Mouse (Mus musculus): ENCODE measurements around the gene BC049715.

DNA sequence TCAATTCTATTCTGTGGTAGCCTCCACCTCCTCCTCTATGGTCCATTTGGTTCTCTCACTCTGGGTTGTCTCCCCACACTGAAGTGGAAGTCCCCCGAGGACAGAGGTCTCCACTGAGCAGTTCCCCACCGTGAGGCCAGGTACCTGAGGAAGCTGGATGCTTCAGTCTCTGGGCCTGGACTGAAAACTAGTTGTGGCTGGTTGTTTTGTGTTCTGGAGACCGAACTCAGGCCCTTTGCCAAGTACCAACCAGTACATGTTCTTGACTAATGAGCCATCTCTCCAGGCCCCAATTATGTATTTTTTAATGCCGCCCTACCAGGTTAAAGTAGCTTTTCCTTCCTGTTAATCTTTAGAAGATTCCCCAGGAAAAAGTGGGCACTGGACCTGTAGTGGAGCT lies 24.9 kb downstream of the BC049715 start:
- TF ChIP-seq POLR2A (IDR thresholded peaks at IDR 0.05; ENCODE audit: low read depth, low read length) (no peak), CTCF (conservative IDR thresholded peaks at IDR 0.05; ENCODE audit: insufficient read depth, insufficient read length, low read depth, low read length) (no peak)
